Comparison of ENCODE assay signal across 13 mouse cellular contexts in the genomic region with DNA sequence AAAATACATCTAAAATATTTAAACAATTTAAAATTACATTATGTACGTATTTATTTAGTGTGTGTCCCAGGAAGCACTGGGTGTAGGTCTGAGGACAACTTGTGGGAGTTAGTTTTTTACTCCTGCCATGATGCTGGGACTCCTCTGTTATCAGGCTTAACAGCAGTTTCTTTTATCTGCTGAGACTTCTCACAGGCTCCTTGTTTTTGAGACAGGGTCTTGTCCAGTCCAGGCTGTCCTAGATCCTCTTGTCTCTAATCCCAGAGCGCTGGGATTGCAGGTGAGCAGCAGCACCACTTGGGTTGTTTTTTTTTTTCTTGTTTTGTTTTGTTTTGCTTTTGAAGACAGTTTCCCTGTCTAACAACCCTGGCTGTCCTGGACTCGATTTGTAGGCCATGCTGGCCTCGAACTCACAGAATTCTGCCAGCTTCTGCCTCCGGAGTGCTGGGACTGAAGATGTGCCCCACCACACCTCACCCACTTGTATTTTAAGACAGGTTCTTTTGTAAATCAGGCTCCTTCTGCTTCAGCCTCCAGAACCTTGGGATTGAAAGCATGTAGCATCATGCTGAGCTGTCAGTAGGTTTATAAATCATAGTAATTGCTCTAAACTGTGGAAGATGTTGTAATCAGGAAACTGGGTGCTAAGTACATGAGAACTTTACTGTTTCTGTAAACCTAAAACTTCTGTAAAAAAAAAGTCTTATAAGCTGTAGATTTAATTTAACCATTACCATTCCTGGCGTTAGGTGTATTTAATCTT. TPM values are rescaled to one million over a fixed set of nuclear protein-coding genes. Genes with fewer than 3 reads are reported as not detected.
A peak's percentile ranks its signal among the peaks of the same experiment; 100 is the strongest.
DNase-seq lines count a peak whose midpoint lies in the region; ATAC-seq lines count a peak whose summit lies in the region.
"Had no signal": no experiment of that assay in that cellular context is flagged by ENCODE, and none has a peak within 500 bp of the region (broad histone marks: within the 10 kb centered on the region; RNA-seq: fewer than 3 reads in every experiment).

No protein-coding gene starts in this region.

- H3K4me1 ChIP-seq in limb, embryonic 15.5 days, result peaks cover 5% of the 10 kb centered on the region
- no peaks in the 10 kb centered on the region for H3K4me1 ChIP-seq in stomach, embryonic 15.5 days

- 0 out of 2 replicates have a peak overlapping the region, but pooled peaks have one; percentile 13 for H3K27ac ChIP-seq in limb, embryonic 15.5 days
- peak overlapping the region; percentile 98; the same call in 1 of the 2 replicates for H3K27ac ChIP-seq in stomach, embryonic 15.5 days

- H3K4me2 ChIP-seq in limb, embryonic 15.5 days, result no peak overlapping the region
- H3K4me2 ChIP-seq in stomach, embryonic 15.5 days, result no peak overlapping the region

- H3K27me3 ChIP-seq in limb, embryonic 15.5 days, result no peaks in the 10 kb centered on the region
- H3K27me3 ChIP-seq in stomach, embryonic 15.5 days (replicated peaks), result no peaks in the 10 kb centered on the region
- H3K27me3 ChIP-seq: embryonic facial prominence, embryonic 13.5 days; hindbrain, embryonic 13.5 days had no signal

- H3K9ac ChIP-seq in limb, embryonic 15.5 days, result no peak overlapping the region
- no peak overlapping the region for H3K9ac ChIP-seq in stomach, embryonic 15.5 days

- H3K4me3 ChIP-seq in limb, embryonic 15.5 days, result no peak overlapping the region
- no peak overlapping the region for H3K4me3 ChIP-seq in stomach, embryonic 15.5 days (replicated peaks)

- peak; percentile 29 for ATAC-seq in erythroblast, adult 5-6 weeks (replicated peaks; ENCODE audit: low FRiP score, poor library complexity, severe bottlenecking)
- ATAC-seq in limb, embryonic 15.5 days (ENCODE audit: insufficient number of reproducible peaks, low FRiP score, low TSS enrichment, low read depth), result no peak
- ATAC-seq in stomach, embryonic 15.5 days (ENCODE audit: insufficient read depth, low FRiP score, low read depth), result no peak
- ATAC-seq: midbrain, embryonic 13.5 days had no signal

- 63% methylated on average over 6 of the region's 6 CpGs for WGBS in limb, embryonic 15.5 days
- 75% methylated on average over 6 of the region's 6 CpGs for WGBS in stomach, embryonic 15.5 days

- H3K36me3 ChIP-seq in limb, embryonic 15.5 days, result peaks cover 4% of the 10 kb centered on the region
- no peaks in the 10 kb centered on the region for H3K36me3 ChIP-seq in stomach, embryonic 15.5 days
- H3K36me3 ChIP-seq: midbrain, embryonic 13.5 days had no signal

- H3K9me3 ChIP-seq in limb, embryonic 15.5 days, result no peaks in the 10 kb centered on the region
- no peaks in the 10 kb centered on the region for H3K9me3 ChIP-seq in stomach, embryonic 15.5 days
- H3K9me3 ChIP-seq: embryonic facial prominence, embryonic 13.5 days; hindbrain, embryonic 13.5 days; midbrain, embryonic 13.5 days had no signal

- DNase-seq in spleen, postnatal 10 days (ENCODE audit: low spot score in 2 of 2), result peak; percentile 42 to 43
- no peak for DNase-seq in spleen, postnatal 14 days (ENCODE audit: low spot score in 2 of 2)
- DNase-seq in frontal cortex, postnatal 36 days (ENCODE audit: low spot score in 2 of 2), result no peak
- no peak for DNase-seq in right cerebral cortex, adult 2 months (ENCODE audit: low spot score in 2 of 2)
- DNase-seq: cerebellum, postnatal 25 days; retina, postnatal 1 day had no signal

RNA-seq across cellular contexts. Expression of a gene that starts 1.8 kb away (rescaled TPM):
- total RNA-seq in erythroblast, adult 5-6 weeks (2015; ENCODE audit: low replicate concordance), result 229 and 299 TPM in 2 replicates
- total RNA-seq in erythroblast, adult 5-6 weeks (2017; ENCODE audit: low replicate concordance), result 275 and 350 TPM in 2 replicates
- polyA plus RNA-seq in limb, embryonic 15.5 days (2015; fragmentation: Nextera tagmentation; extraction: Ambion mirVana), result 71.2 and 75.0 TPM in 2 replicates
- 67.0 and 68.6 TPM in 2 replicates for polyA plus RNA-seq in stomach, embryonic 15.5 days (2015; fragmentation: Nextera tagmentation; extraction: Ambion mirVana)

RNA-seq across cellular contexts. Expression of a gene that starts 9.5 kb away (rescaled TPM):
- total RNA-seq in erythroblast, adult 5-6 weeks (2015; ENCODE audit: low replicate concordance), result 1.9 and 2.9 TPM in 2 replicates
- 4.8 and 10.7 TPM in 2 replicates for total RNA-seq in erythroblast, adult 5-6 weeks (2017; ENCODE audit: low replicate concordance)
- polyA plus RNA-seq in limb, embryonic 15.5 days (2015; fragmentation: Nextera tagmentation; extraction: Ambion mirVana), result 26.5 and 27.1 TPM in 2 replicates
- polyA plus RNA-seq in stomach, embryonic 15.5 days (2015; fragmentation: Nextera tagmentation; extraction: Ambion mirVana), result 20.1 and 25.2 TPM in 2 replicates

RNA-seq across cellular contexts. Expression of a gene that starts 35.7 kb away (rescaled TPM):
- total RNA-seq in erythroblast, adult 5-6 weeks (2015; ENCODE audit: low replicate concordance), result not detected in 2 replicates
- not detected in 2 replicates for total RNA-seq in erythroblast, adult 5-6 weeks (2017; ENCODE audit: low replicate concordance)
- 82.8 and 104 TPM in 2 replicates for polyA plus RNA-seq in limb, embryonic 15.5 days (2015; fragmentation: Nextera tagmentation; extraction: Ambion mirVana)
- 44.5 and 73.3 TPM in 2 replicates for polyA plus RNA-seq in stomach, embryonic 15.5 days (2015; fragmentation: Nextera tagmentation; extraction: Ambion mirVana)
- total RNA-seq: granulocyte monocyte progenitor cell, adult 5-6 weeks had no signal
- polyA plus RNA-seq: hindbrain, embryonic 13.5 days had no signal

Comparison
In these comparisons a context has a peak if more than half of its experiments do, and no peak if none do; other contexts are left out.
1. DNase-seq: peak in spleen, postnatal 10 days (2 of 2); none in spleen, postnatal 14 days (0 of 2), frontal cortex, postnatal 36 days (0 of 2) and right cerebral cortex, adult 2 months (0 of 2).